Mouse (Mus musculus) hindbrain, embryonic 16.5 days (tissue): ENCODE results near the gene Defb22. TPM values are rescaled to one million over a fixed set of nuclear protein-coding genes. Genes with fewer than 3 reads are reported as not detected.

Experiments used
- polyA plus RNA-seq: library from polyadenylated mRNA; unstranded; fragments of >200 nt; fragmentation: Nextera tagmentation; extraction: Ambion mirVana; gene quantifications from 2 replicates; pipeline ENCODE4 v1.2.1, GENCODE M21; 2015

The Defb22 gene
- polyA plus RNA-seq, 1 experiment from 2014 or later = not detected

Other genes with a start within 250 kb of the Defb22 start
- 31.2 and 33.9 TPM in 2 replicates for gene Tbc1d20, start 196.3 kb downstream of the Defb22 start, polyA plus RNA-seq
- gene Rbck1, start 157.5 kb downstream of the Defb22 start, polyA plus RNA-seq = 92.1 and 100 TPM in 2 replicates
- gene Trib3, start 146.1 kb downstream of the Defb22 start, polyA plus RNA-seq = 2.1 and 2.2 TPM in 2 replicates
- gene Nrsn2, start 113.5 kb downstream of the Defb22 start, polyA plus RNA-seq = 72.0 and 74.0 TPM in 2 replicates
- gene Sox12, start 92.1 kb downstream of the Defb22 start, polyA plus RNA-seq = 10.5 and 11.8 TPM in 2 replicates
- gene Zcchc3, start 75.1 kb downstream of the Defb22 start, polyA plus RNA-seq = 12.5 and 13.8 TPM in 2 replicates
- gene 6820408C15Rik, start 74.6 kb downstream of the Defb22 start, polyA plus RNA-seq = 3.1 and 4.1 TPM in 2 replicates
- gene Defb23, start 25.5 kb downstream of the Defb22 start, polyA plus RNA-seq = not detected in 2 replicates
- gene Defb20, start 13.1 kb downstream of the Defb22 start, polyA plus RNA-seq = not detected in 2 replicates
- gene Defb26, start 21.6 kb upstream of the Defb22 start, polyA plus RNA-seq = not detected in 2 replicates
- gene Defb28, start 28.1 kb upstream of the Defb22 start, polyA plus RNA-seq = not detected in 2 replicates
- gene Defb29, start 50.0 kb upstream of the Defb22 start, polyA plus RNA-seq = not detected in 2 replicates
- gene Gm17416, start 79.2 kb upstream of the Defb22 start, polyA plus RNA-seq = not detected in 2 replicates
- gene Defb21, start 82.6 kb upstream of the Defb22 start, polyA plus RNA-seq = not detected in 2 replicates
- gene Defb19, start 90.2 kb upstream of the Defb22 start, polyA plus RNA-seq = not detected in 2 replicates
- not detected in 2 replicates for gene Defb45, start 109.3 kb upstream of the Defb22 start, polyA plus RNA-seq
- gene Defb36, start 114.2 kb upstream of the Defb22 start, polyA plus RNA-seq = not detected in 2 replicates
- gene Defb25, start 132.9 kb upstream of the Defb22 start, polyA plus RNA-seq = not detected in 2 replicates
- 0.80 and 0.82 TPM in 2 replicates for gene Rem1, start 136.8 kb upstream of the Defb22 start, polyA plus RNA-seq
- gene H13, start 179.3 kb upstream of the Defb22 start, polyA plus RNA-seq = 172 and 178 TPM in 2 replicates
- gene Mcts2, start 196.9 kb upstream of the Defb22 start, polyA plus RNA-seq = 32.2 and 36.7 TPM in 2 replicates
- 56.8 and 68.4 TPM in 2 replicates for gene Id1, start 246.1 kb upstream of the Defb22 start, polyA plus RNA-seq